Mouse (Mus musculus) erythroblast, embryonic 14.5 days (primary cell): ENCODE data around the gene Porcn.

ENCODE experiments used
- GATA1 ChIP-seq: IDR thresholded peaks from 2 replicates; pipeline ENCODE4 v1.6.1; 2012; ENCODE audit warnings: low read length, inconsistent platforms, mixed read lengths
- TAL1 ChIP-seq: IDR thresholded peaks from 3 replicates; pipeline ENCODE4 v1.6.1; 2012; ENCODE audit warnings: low read length, inconsistent platforms, mixed read lengths

GRCm38 (mm10) chrX:8222678-8223421 lies 16.5 kb upstream of the Porcn start:
- TF ChIP-seq GATA1 (no peak), TAL1 (no peak)
